Mouse (Mus musculus): ENCODE measurements at regions not wholly inside any gene's neighbourhood (a gene's known extent, or its start where the extent isn't known, plus 50 kb on each side); places are given as distances from the start of the nearest gene placed in this dataset.

- TF ChIP-seq CTCF (IDR thresholded peaks at IDR 0.05; ENCODE audit: low read depth) (no peak), EP300 (IDR thresholded peaks at IDR 0.05; ENCODE audit: low read depth) (no peak)
These were observed 221.3 kb upstream of the Adamts5 start for GRCm38 (mm10) chr16:86122936-86123335.

All from liver, postnatal 0 days (tissue).